Mouse (Mus musculus) embryonic facial prominence, embryonic 15.5 days (tissue): ENCODE results near the gene Nav3. TPM values are rescaled to one million over a fixed set of nuclear protein-coding genes. Genes with fewer than 3 reads are reported as not detected.

Experiments used
- ATAC-seq: fragments of 200-750 bp; cut with Nextera tagmentation; 2 replicates; pipeline ENCODE4 v1.8.0; 2017; ENCODE audit warnings: low read depth, moderate TSS enrichment; ENCODE audit not compliant: insufficient number of reproducible peaks, low FRiP score, low TSS enrichment
- H3K27ac ChIP-seq: fragments of 300-500 bp; sonication (generic); replicated peaks from 2 replicates; pipeline ENCODE4 v1.5.1; 2015; ENCODE audit warnings: mild to moderate bottlenecking, inconsistent platforms
- H3K27me3 ChIP-seq: fragments of 300-500 bp; sonication (generic); 2 replicates; pipeline ENCODE4 v1.6.1; 2015; ENCODE audit warnings: inconsistent platforms
- H3K36me3 ChIP-seq: fragments of 300-500 bp; sonication (generic); 2 replicates; pipeline ENCODE4 v1.6.1; 2015; ENCODE audit warnings: mild to moderate bottlenecking, inconsistent platforms
- H3K4me1 ChIP-seq: fragments of 300-500 bp; sonication (generic); 2 replicates; pipeline ENCODE4 v1.6.1; 2015; ENCODE audit warnings: inconsistent platforms
- H3K4me2 ChIP-seq: fragments of 300-500 bp; sonication (generic); replicated peaks from 2 replicates; pipeline ENCODE4 v1.6.1; 2015; ENCODE audit warnings: mild to moderate bottlenecking, inconsistent platforms
- H3K4me3 ChIP-seq: fragments of 300-500 bp; sonication (generic); replicated peaks from 2 replicates; pipeline ENCODE4 v1.5.1; 2015; ENCODE audit warnings: mild to moderate bottlenecking, inconsistent platforms
- H3K9ac ChIP-seq: fragments of 300-500 bp; sonication (generic); 2 replicates; pipeline ENCODE4 v1.6.1; 2015; ENCODE audit warnings: inconsistent platforms
- H3K9me3 ChIP-seq: fragments of 300-500 bp; sonication (generic); replicated peaks from 2 replicates; pipeline ENCODE4 v1.6.1; 2016; ENCODE audit warnings: inconsistent platforms
- WGBS: fragments of 180-500 bp; shearing (Covaris S2); methylation state at CpG from one replicate; pipeline ENCODE4 v1.1.7; 2015; 5-methylcytosine and 5-hydroxymethylcytosine counted together
- polyA plus RNA-seq: library from polyadenylated mRNA; unstranded; fragments of >200 nt; fragmentation: Nextera tagmentation; extraction: Ambion mirVana; gene quantifications from 2 replicates; pipeline ENCODE4 v1.2.1, GENCODE M21; 2015

Gene Nav3
- polyA plus RNA-seq, 1 experiment from 2014 or later, result 5.6 TPM

- Histone ChIP-seq H3K4me3 (no peak overlapping the region), H3K27me3 (no peaks in the 10 kb centered on the region), H3K4me1 (peaks cover 7% of the 10 kb centered on the region), H3K36me3 (no peaks in the 10 kb centered on the region), H3K27ac (no peak overlapping the region), H3K9ac (no peak overlapping the region), H3K4me2 (no peak overlapping the region), H3K9me3 (no peaks in the 10 kb centered on the region)
- ATAC-seq, result no peak
- 57% methylated on average over 1 of the region's 1 CpGs for WGBS
These were observed 536.5 kb downstream of the Nav3 start for GRCm38 (mm10) chr10:109919515-109919914.

GRCm38 (mm10) chr10:109907206-109907605 lies 548.8 kb downstream of the Nav3 start:
- Histone ChIP-seq H3K9ac (no peak overlapping the region), H3K36me3 (no peaks in the 10 kb centered on the region), H3K4me2 (no peak overlapping the region), H3K27ac (no peak overlapping the region), H3K4me1 (peaks cover 5% of the 10 kb centered on the region; the same call in 1 of the 2 replicates), H3K27me3 (no peaks in the 10 kb centered on the region), H3K9me3 (no peaks in the 10 kb centered on the region), H3K4me3 (no peak overlapping the region)
- ATAC-seq, result no peak
- WGBS, result 51% methylated on average over 4 of the region's 4 CpGs

DNA sequence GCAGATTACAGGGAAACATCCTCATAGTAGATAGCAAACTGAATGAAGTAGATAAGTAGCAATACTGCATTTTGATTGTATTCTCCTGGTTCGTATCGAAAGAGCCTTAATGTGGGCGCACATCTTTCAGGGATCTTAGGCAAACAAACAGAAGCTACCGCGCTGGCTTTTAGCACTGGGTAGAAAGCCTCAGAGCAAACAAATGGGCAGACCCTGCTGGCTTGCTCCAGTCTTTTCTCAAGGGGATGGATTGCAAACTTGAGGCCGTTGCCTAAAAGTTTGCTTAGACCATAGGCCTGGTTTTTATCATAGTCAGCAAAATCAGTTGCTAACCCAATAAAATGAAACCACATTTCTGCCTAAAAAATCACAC lies 549.6 kb downstream of the Nav3 start:
- WGBS, result 54% methylated on average over 6 of the region's 6 CpGs
- no peak for ATAC-seq
- Histone ChIP-seq H3K4me3 (no peak overlapping the region), H3K27ac (no peak overlapping the region; the same call in 1 of the 2 replicates), H3K4me2 (no peak overlapping the region), H3K9me3 (no peaks in the 10 kb centered on the region), H3K36me3 (no peaks in the 10 kb centered on the region), H3K9ac (no peak overlapping the region), H3K27me3 (no peaks in the 10 kb centered on the region), H3K4me1 (peaks cover 5% of the 10 kb centered on the region; the same call in 1 of the 2 replicates)

GRCm38 (mm10) chr10:109905649-109906412 lies 550.2 kb downstream of the Nav3 start:
- peaks cover 5% of the 10 kb centered on the region; the same call in 1 of the 2 replicates for H3K4me1 ChIP-seq
- H3K27me3 ChIP-seq, result no peaks in the 10 kb centered on the region
- H3K9ac ChIP-seq, result no peak overlapping the region
- peak overlapping the region; percentile 17; the same call in 1 of the 2 replicates for H3K27ac ChIP-seq
- no peak overlapping the region for H3K4me3 ChIP-seq
- H3K36me3 ChIP-seq, result no peaks in the 10 kb centered on the region
- WGBS, result 44% methylated on average over 9 of the region's 9 CpGs
- H3K9me3 ChIP-seq, result no peaks in the 10 kb centered on the region
- no peak overlapping the region for H3K4me2 ChIP-seq
- ATAC-seq, result no peak

GRCm38 (mm10) chr10:109904841-109905240 lies 551.2 kb downstream of the Nav3 start:
- Histone ChIP-seq H3K4me2 (no peak overlapping the region), H3K9me3 (no peaks in the 10 kb centered on the region), H3K4me3 (no peak overlapping the region), H3K27me3 (no peaks in the 10 kb centered on the region), H3K27ac (no peak overlapping the region), H3K4me1 (peaks cover 5% of the 10 kb centered on the region; the same call in 1 of the 2 replicates), H3K9ac (no peak overlapping the region), H3K36me3 (no peaks in the 10 kb centered on the region)
- WGBS, result 88% methylated on average over 1 of the region's 1 CpGs
- ATAC-seq, result no peak

GRCm38 (mm10) chr10:109903701-109904555 lies 552.1 kb downstream of the Nav3 start:
- Histone ChIP-seq H3K27me3 (no peaks in the 10 kb centered on the region), H3K36me3 (no peaks in the 10 kb centered on the region), H3K4me2 (peak overlapping the region; percentile 32), H3K27ac (peak overlapping the region; percentile 39; the same call in 1 of the 2 replicates), H3K9ac (no peak overlapping the region), H3K4me3 (peak overlapping the region; percentile 13), H3K9me3 (no peaks in the 10 kb centered on the region), H3K4me1 (peaks cover 5% of the 10 kb centered on the region; the same call in 1 of the 2 replicates)
- WGBS, result 41% methylated on average over 17 of the region's 17 CpGs
- ATAC-seq, result no peak

GRCm38 (mm10) chr10:109903241-109903640 lies 552.8 kb downstream of the Nav3 start:
- H3K4me2 ChIP-seq, result 0 out of 2 replicates have a peak overlapping the region, but pooled peaks have one; percentile 32
- H3K36me3 ChIP-seq, result no peaks in the 10 kb centered on the region
- H3K27me3 ChIP-seq, result no peaks in the 10 kb centered on the region
- H3K27ac ChIP-seq, result peak overlapping the region; percentile 39; the same call in 1 of the 2 replicates
- peaks cover 5% of the 10 kb centered on the region; the same call in 1 of the 2 replicates for H3K4me1 ChIP-seq
- H3K9me3 ChIP-seq, result no peaks in the 10 kb centered on the region
- no peak overlapping the region for H3K9ac ChIP-seq
- peak overlapping the region; percentile 13; the same call in 1 of the 2 replicates for H3K4me3 ChIP-seq
- ATAC-seq, result no peak
- 67% methylated on average over 4 of the region's 4 CpGs for WGBS

GRCm38 (mm10) chr10:109889171-109889475 lies 566.9 kb downstream of the Nav3 start:
- Histone ChIP-seq H3K36me3 (no peaks in the 10 kb centered on the region), H3K9ac (no peak overlapping the region), H3K9me3 (no peaks in the 10 kb centered on the region), H3K27ac (no peak overlapping the region), H3K4me3 (no peak overlapping the region), H3K4me1 (no peaks in the 10 kb centered on the region), H3K27me3 (no peaks in the 10 kb centered on the region), H3K4me2 (no peak overlapping the region)
- WGBS, result 91% methylated on average over 3 of the region's 3 CpGs
- ATAC-seq, result no peak

DNA sequence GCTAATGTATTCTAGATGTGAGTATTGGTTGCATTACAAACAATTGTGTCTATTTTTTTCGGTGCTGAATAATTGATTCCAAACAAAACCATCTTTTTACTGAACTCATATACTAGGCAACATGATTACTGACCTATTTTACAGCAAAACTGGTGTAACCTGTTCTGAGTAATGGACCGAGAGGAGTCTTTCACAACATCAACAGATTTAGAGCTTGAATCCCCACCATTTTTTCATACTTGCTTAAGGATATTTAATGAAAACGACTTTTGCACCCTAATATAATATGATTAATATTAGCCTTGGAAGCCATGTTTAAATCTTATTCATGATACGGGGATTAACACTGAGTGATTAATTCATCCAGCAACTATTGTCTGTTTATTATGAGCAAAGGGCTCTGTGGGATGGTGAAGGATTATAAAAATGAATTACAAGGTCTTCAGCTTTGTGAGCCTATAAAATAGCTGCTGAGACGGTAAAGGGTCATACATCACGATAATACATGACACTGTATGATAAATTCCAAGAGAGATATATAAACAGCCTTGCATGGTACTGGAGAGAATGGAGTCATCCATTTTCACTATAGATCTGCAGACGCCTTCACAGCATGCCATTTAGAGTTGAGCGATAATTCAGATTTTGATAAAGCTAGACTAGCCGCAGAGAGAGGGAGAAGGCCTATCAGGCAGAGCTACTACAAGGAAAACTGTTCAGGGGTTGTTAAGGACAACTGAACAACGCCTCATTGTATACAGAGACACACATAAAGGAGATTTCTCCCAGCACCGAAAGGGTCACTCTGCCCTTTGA lies 567.4 kb downstream of the Nav3 start:
- Histone ChIP-seq H3K4me1 (no peaks in the 10 kb centered on the region), H3K4me2 (no peak overlapping the region), H3K27me3 (no peaks in the 10 kb centered on the region), H3K4me3 (no peak overlapping the region), H3K36me3 (no peaks in the 10 kb centered on the region), H3K27ac (no peak overlapping the region), H3K9ac (no peak overlapping the region), H3K9me3 (no peaks in the 10 kb centered on the region)
- no peak for ATAC-seq
- 79% methylated on average over 11 of the region's 11 CpGs for WGBS

- no peaks in the 10 kb centered on the region for H3K36me3 ChIP-seq
- no peaks in the 10 kb centered on the region for H3K27me3 ChIP-seq
- H3K27ac ChIP-seq, result no peak overlapping the region
- whole genome bisulfite sequencing, result 75% methylated on average over 3 of the region's 3 CpGs
- no peaks in the 10 kb centered on the region for H3K4me1 ChIP-seq
- H3K4me2 ChIP-seq, result no peak overlapping the region
- no peaks in the 10 kb centered on the region for H3K9me3 ChIP-seq
- ATAC-seq, result no peak
- H3K9ac ChIP-seq, result no peak overlapping the region
- no peak overlapping the region for H3K4me3 ChIP-seq
These were observed 568.8 kb downstream of the Nav3 start for GRCm38 (mm10) chr10:109887160-109887559.

DNA sequence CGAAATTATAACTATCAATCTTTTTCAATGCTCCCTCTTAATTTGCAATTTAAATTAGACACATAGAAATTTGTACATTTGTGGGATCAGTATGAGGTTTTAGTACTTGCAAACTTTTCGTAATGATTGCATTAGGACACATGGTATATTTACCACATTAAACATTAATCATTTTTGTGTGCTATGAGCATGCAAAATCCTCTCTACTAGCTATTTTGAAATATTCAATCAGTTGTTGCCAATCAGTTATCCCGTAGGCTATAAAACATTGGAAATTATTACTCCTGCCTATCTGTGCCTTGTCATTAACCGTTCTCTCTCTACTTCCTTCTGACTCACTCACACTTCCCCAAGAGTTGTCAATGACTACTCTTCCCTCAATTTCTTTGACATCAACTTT lies 579.9 kb downstream of the Nav3 start:
- Histone ChIP-seq H3K4me1 (no peaks in the 10 kb centered on the region), H3K27ac (no peak overlapping the region), H3K4me2 (no peak overlapping the region), H3K4me3 (no peak overlapping the region), H3K9ac (no peak overlapping the region), H3K27me3 (no peaks in the 10 kb centered on the region), H3K9me3 (no peaks in the 10 kb centered on the region), H3K36me3 (no peaks in the 10 kb centered on the region)
- WGBS, result 83% methylated on average over 4 of the region's 4 CpGs
- no peak for ATAC-seq
